Mouse (Mus musculus) kidney, postnatal 36 days (tissue): Measurements from ENCODE around the gene Usp39.

Experiments
- DNase-seq, 2 experiments: peaks; one replicate each; pipeline ENCODE4 v3.0.0; 2021 to 2022; ENCODE audit warnings: mixed read lengths in 2 of 2

Usp39 gene

GRCm38 (mm10) chr6:72371147-72371546 lies 26.2 kb upstream of the Usp39 start:
- DNase-seq = peak; percentile 62 to 77

GRCm38 (mm10) chr6:72370091-72370490 lies 25.1 kb upstream of the Usp39 start:
- peak in 1 of 2 experiments; percentile 39 for DNase-seq

GRCm38 (mm10) chr6:72369557-72369956 lies 24.6 kb upstream of the Usp39 start:
- no peak for DNase-seq

- no peak for DNase-seq
These were observed 22.5 kb upstream of the Usp39 start for GRCm38 (mm10) chr6:72367460-72367974.

- no peak for DNase-seq
These were observed 22.0 kb upstream of the Usp39 start, which contains the start of gene Rnf181 for GRCm38 (mm10) chr6:72366844-72367443. Gene Rnf181 (minus strand): TSS chr6:72366956.

GRCm38 (mm10) chr6:72366304-72366703 lies 21.3 kb upstream of the Usp39 start:
- DNase-seq = no peak

- DNase-seq = peak; percentile 43 to 59
These were observed 20.0 kb upstream of the Usp39 start for GRCm38 (mm10) chr6:72364985-72365384.

- peak in 1 of 2 experiments; percentile 54 for DNase-seq
These were observed 19.0 kb upstream of the Usp39 start for GRCm38 (mm10) chr6:72364009-72364408.

GRCm38 (mm10) chr6:72362132-72363028 lies 17.4 kb upstream of the Usp39 start:
- peak; percentile 94 to 98 for DNase-seq

- peak in 1 of 2 experiments; percentile 39 for DNase-seq
These were observed 16.2 kb upstream of the Usp39 start for GRCm38 (mm10) chr6:72361121-72361551.

- peak; percentile 79 to 80 for DNase-seq
These were observed 15.6 kb upstream of the Usp39 start for GRCm38 (mm10) chr6:72360599-72360935.

- DNase-seq = peak; percentile 62 to 75
These were observed 15.1 kb upstream of the Usp39 start for GRCm38 (mm10) chr6:72359891-72360598.

GRCm38 (mm10) chr6:72359343-72359742 lies 14.4 kb upstream of the Usp39 start:
- peak in 1 of 2 experiments; percentile 36 for DNase-seq

GRCm38 (mm10) chr6:72358086-72358764 lies 13.2 kb upstream of the Usp39 start:
- no peak for DNase-seq

- DNase-seq = peak; percentile 35 to 54
These were observed 12.4 kb upstream of the Usp39 start for GRCm38 (mm10) chr6:72357164-72358079.

- DNase-seq = peak; percentile 64 to 70
These were observed 11.1 kb upstream of the Usp39 start for GRCm38 (mm10) chr6:72356001-72356532.

- DNase-seq = peak; percentile 94 to 95
These were observed 10.3 kb upstream of the Usp39 start, which contains the start of gene Tmem150a for GRCm38 (mm10) chr6:72355066-72355911. Gene Tmem150a (plus strand): TSS chr6:72355447.

- DNase-seq = no peak
These were observed 9.0 kb upstream of the Usp39 start for GRCm38 (mm10) chr6:72354025-72354424.

GRCm38 (mm10) chr6:72352636-72353405 lies 7.8 kb upstream of the Usp39 start:
- peak; percentile 48 to 69 for DNase-seq
